Mouse (Mus musculus): ENCODE data around the gene Tmprss11d.

DNA sequence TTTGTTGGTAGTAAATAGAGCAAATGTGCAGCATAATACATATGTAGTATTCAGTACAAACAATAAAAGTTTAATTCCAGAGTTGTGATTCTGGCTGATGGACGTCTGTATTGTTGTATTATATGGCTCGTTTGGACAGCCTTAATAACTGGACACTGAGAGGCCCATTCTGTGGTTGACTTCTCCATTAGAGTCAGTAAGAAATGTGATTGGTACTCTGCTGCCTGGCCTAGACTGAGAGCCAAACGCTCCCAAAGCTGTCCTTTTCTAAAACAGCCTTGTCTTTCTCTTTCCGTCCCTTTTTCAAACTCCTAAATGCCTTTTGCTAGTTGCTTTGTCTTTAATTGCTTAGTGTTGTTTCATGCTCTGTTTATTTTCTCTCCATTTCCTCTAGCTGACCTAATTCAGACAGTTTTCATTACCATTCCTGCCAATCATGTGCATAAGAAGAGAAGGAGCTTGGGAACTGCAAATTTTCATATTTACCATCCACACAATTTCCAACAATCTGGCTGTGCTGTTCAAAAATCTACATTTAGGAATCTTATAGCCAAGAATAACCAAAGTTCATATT is 13.7 kb downstream of the Tmprss11d start:
- no peak for TF ChIP-seq EP300 (IDR thresholded peaks at IDR 0.05; ENCODE audit: insufficient read depth, low read depth, low read length)
- no peak for TF ChIP-seq CTCF (IDR thresholded peaks at IDR 0.05; ENCODE audit: low read depth, low read length)
